Mouse (Mus musculus): ENCODE data around the gene Scgb1c1.

Gene Scgb1c1

GRCm38 (mm10) chr7:140840750-140841735, 4.3 kb upstream of the Scgb1c1 start:
- intact Hi-C loops (cut with DNase I): loop anchor here (10.0 kb wide), 2 partner anchors 124 to 344 kb away; partner anchors contain the start of gene Ifitm1

- intact Hi-C loops (cut with DNase I): loop anchor here (1.0 to 10.0 kb wide), 4 partner anchors 59 to 341 kb away; partner anchors contain the start of gene Ifitm1
Measured at GRCm38 (mm10) chr7:140843806-140844205, 1.5 kb upstream of the Scgb1c1 start.

GRCm38 (mm10) chr7:140845683-140846082, 336 bp downstream of the Scgb1c1 start:
- intact Hi-C loops (cut with DNase I): loop anchor here (2.0 to 10.0 kb wide), 3 partner anchors 119 to 339 kb away; partner anchors contain the start of gene Ifitm1

GRCm38 (mm10) chr7:140846676-140847075, 1.3 kb downstream of the Scgb1c1 start:
- intact Hi-C loops (cut with DNase I): loop anchor here (10.0 kb wide), 2 partner anchors 118 to 338 kb away; partner anchors contain the start of gene Ifitm1

- intact Hi-C loops (cut with DNase I): loop anchor here (10.0 kb wide), 2 partner anchors 117 to 337 kb away; partner anchors contain the start of gene Ifitm1
Measured at GRCm38 (mm10) chr7:140847755-140848580, 2.6 kb downstream of the Scgb1c1 start, which contains the start of gene Odf3. TSS of gene Odf3 (plus strand) at chr7:140847805.

GRCm38 (mm10) chr7:140848591-140848990, 3.2 kb downstream of the Scgb1c1 start:
- intact Hi-C loops (cut with DNase I): loop anchor here (10.0 kb wide), 2 partner anchors 116 to 336 kb away; partner anchors contain the start of gene Ifitm1

- intact Hi-C loops (cut with DNase I): no loop called here
Measured at GRCm38 (mm10) chr7:140851916-140852315, 6.6 kb downstream of the Scgb1c1 start.

- intact Hi-C loops (cut with DNase I): no loop called here
Measured at GRCm38 (mm10) chr7:140853386-140853785, 8.0 kb downstream of the Scgb1c1 start.

- intact Hi-C loops (cut with DNase I): no loop called here
Measured at GRCm38 (mm10) chr7:140854483-140854882, 9.1 kb downstream of the Scgb1c1 start.

GRCm38 (mm10) chr7:140855181-140855580, 9.8 kb downstream of the Scgb1c1 start:
- intact Hi-C loops (cut with DNase I): no loop called here

- intact Hi-C loops (cut with DNase I): no loop called here
Measured at GRCm38 (mm10) chr7:140855860-140856784, 10.8 kb downstream of the Scgb1c1 start, which contains the start of gene Gm45785. TSS of gene Gm45785 (minus strand) at chr7:140856331.

GRCm38 (mm10) chr7:140856785-140857549, 11.6 kb downstream of the Scgb1c1 start, which contains the start of gene Ric8a:
TSS of gene Ric8a (plus strand) at chr7:140856957.
- intact Hi-C loops (cut with DNase I): no loop called here

- intact Hi-C loops (cut with DNase I): no loop called here
Measured at GRCm38 (mm10) chr7:140857550-140858505, 12.5 kb downstream of the Scgb1c1 start, which contains the start of gene Bet1l. TSS of gene Bet1l (minus strand) at chr7:140857577.

GRCm38 (mm10) chr7:140858746-140859145, 13.4 kb downstream of the Scgb1c1 start:
- intact Hi-C loops (cut with DNase I): no loop called here

GRCm38 (mm10) chr7:140859997-140860396, 14.7 kb downstream of the Scgb1c1 start:
- intact Hi-C loops (cut with DNase I): no loop called here

GRCm38 (mm10) chr7:140860728-140861127, 15.4 kb downstream of the Scgb1c1 start:
- intact Hi-C loops (cut with DNase I): no loop called here

GRCm38 (mm10) chr7:140864761-140865160, 19.4 kb downstream of the Scgb1c1 start:
- intact Hi-C loops (cut with DNase I): no loop called here

- intact Hi-C loops (cut with DNase I): no loop called here
Measured at GRCm38 (mm10) chr7:140874224-140874623, 28.9 kb downstream of the Scgb1c1 start.

Measured in adrenal gland (tissue).